Comparison of ENCODE assay signal across 8 mouse cellular contexts in the genomic region with DNA sequence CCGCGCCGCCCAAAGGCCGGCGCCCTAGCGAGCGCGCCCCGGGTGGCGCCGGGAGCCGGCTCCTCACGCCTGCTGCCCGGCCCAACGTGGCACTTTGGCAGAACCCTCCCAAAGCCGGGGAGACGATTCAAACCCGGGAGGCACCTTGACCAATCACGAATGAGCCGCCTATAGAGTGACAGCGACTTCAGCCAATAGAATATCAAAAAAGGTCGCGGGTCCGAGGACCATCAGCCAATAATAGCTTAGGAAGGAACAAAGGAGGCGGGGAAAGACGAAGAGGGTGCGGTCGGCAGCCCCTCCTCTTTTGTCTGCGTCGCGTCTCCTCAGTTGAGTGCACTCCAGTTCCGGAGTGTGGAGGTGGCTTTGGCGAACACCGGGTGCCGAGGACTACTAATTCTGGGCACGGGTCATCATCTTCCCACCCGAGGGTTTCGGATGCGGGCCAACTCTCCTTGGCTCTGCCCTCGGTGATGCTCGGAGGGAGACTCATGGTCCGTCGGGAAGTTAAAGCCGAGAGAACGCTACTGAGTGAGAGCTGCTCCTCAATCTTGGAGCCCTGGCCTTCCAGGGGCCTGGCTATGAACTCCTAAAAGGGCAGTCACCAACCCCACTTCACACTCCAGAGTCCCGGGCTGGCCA. TPM values are rescaled to one million over a fixed set of nuclear protein-coding genes. Genes with fewer than 3 reads are reported as not detected.
A peak's percentile ranks its signal among the peaks of the same experiment; 100 is the strongest.
DNase-seq lines count a peak whose midpoint lies in the region; ATAC-seq and TF ChIP-seq lines count a peak whose summit lies in the region.

A gene (minus strand): TSS at position 113 of the 642 bp plus-strand sequence.
A gene (plus strand): TSS at position 310 of the 642 bp plus-strand sequence.

- no peak for TF ChIP-seq CTCF in E14TG2a.4 (conservative IDR thresholded peaks at IDR 0.05; ENCODE audit: low read length)
- TF ChIP-seq CTCF in heart, postnatal 0 days (IDR thresholded peaks at IDR 0.05; ENCODE audit: low read depth), result no peak
- no peak for TF ChIP-seq CTCF in testis, adult 2 months (IDR thresholded peaks at IDR 0.05; ENCODE audit: control insufficient read depth, insufficient read depth, insufficient replicate concordance, low read depth, low read length)

- H3K27ac ChIP-seq in forebrain, embryonic 12.5 days, result peak within 1 kb of the TSS; percentile 76
- peak within 1 kb of the TSS; percentile 83 for H3K27ac ChIP-seq in heart, postnatal 0 days (ENCODE audit: low read depth)
- H3K27ac ChIP-seq in liver, embryonic 16.5 days (ENCODE audit: low read length), result peak within 1 kb of the TSS; percentile 95
- peak within 1 kb of the TSS; percentile 80 for H3K27ac ChIP-seq in neural tube, embryonic 13.5 days (replicated peaks)
- peak within 1 kb of the TSS; percentile 98 for H3K27ac ChIP-seq in testis, adult 2 months (ENCODE audit: control insufficient read depth, insufficient read depth, low read depth, low read length)

- peak; percentile 97 for ATAC-seq in forebrain, embryonic 12.5 days (ENCODE audit: low FRiP score)
- ATAC-seq in heart, postnatal 0 days (ENCODE audit: insufficient read depth, low read depth), result peak; percentile 97
- ATAC-seq in liver, embryonic 16.5 days (ENCODE audit: low read depth), result peak; percentile 87
- ATAC-seq in neural tube, embryonic 13.5 days (ENCODE audit: low read depth), result peak; percentile 96

- DNase-seq in c-Kit-positive CD71-positive TER-119-positive erythroid progenitor cells, embryonic 14.5 days (ENCODE audit: low spot score), result peak; percentile 100
- DNase-seq in heart, postnatal 0 days (ENCODE audit: low spot score), result peak; percentile 93
- DNase-seq in kidney, postnatal 4 days, result peak; percentile 89 to 93

- H3K9ac ChIP-seq in forebrain, embryonic 12.5 days, result peak within 1 kb of the TSS; percentile 79
- peak within 1 kb of the TSS; percentile 73 for H3K9ac ChIP-seq in heart, postnatal 0 days (replicated peaks; ENCODE audit: low read depth, low read length)
- peak within 1 kb of the TSS; percentile 97 for H3K9ac ChIP-seq in liver, embryonic 16.5 days (ENCODE audit: low read depth, low read length)
- H3K9ac ChIP-seq in neural tube, embryonic 13.5 days, result peak within 1 kb of the TSS; percentile 89

- TF ChIP-seq POLR2A in testis, adult 2 months (IDR thresholded peaks at IDR 0.05; ENCODE audit: control insufficient read depth, low read depth, low read length), result peak; percentile 79

- peaks cover 23% of the 10 kb centered on the region for H3K27me3 ChIP-seq in E14TG2a.4 (ENCODE audit: insufficient read depth, low read length)
- H3K27me3 ChIP-seq in forebrain, embryonic 12.5 days, result peaks cover 3% of the 10 kb centered on the region; the same call in 1 of the 2 replicates
- H3K27me3 ChIP-seq in heart, postnatal 0 days (ENCODE audit: control insufficient read depth, insufficient read depth, low read length), result no peaks in the 10 kb centered on the region
- H3K27me3 ChIP-seq in liver, embryonic 16.5 days (ENCODE audit: control insufficient read depth, insufficient read depth, low read depth, low read length), result peaks cover 2% of the 10 kb centered on the region; the same call in 1 of the 2 replicates
- H3K27me3 ChIP-seq in neural tube, embryonic 13.5 days, result no peaks in the 10 kb centered on the region
- H3K27me3 ChIP-seq in testis, adult 2 months (ENCODE audit: control insufficient read depth, insufficient read depth, low read length), result no peaks in the 10 kb centered on the region

- H3K9me3 ChIP-seq in E14TG2a.4 (ENCODE audit: low read length), result no peaks in the 10 kb centered on the region
- no peaks in the 10 kb centered on the region for H3K9me3 ChIP-seq in forebrain, embryonic 12.5 days
- no peaks in the 10 kb centered on the region for H3K9me3 ChIP-seq in heart, postnatal 0 days (replicated peaks; ENCODE audit: control insufficient read depth, low read length)
- no peaks in the 10 kb centered on the region for H3K9me3 ChIP-seq in liver, embryonic 16.5 days (replicated peaks; ENCODE audit: control insufficient read depth, low read length)
- no peaks in the 10 kb centered on the region for H3K9me3 ChIP-seq in neural tube, embryonic 13.5 days

- WGBS in forebrain, embryonic 12.5 days, result under 1% methylated on average over 44 of the region's 46 CpGs
- under 1% methylated on average over 43 of the region's 46 CpGs for WGBS in heart, postnatal 0 days
- WGBS in liver, embryonic 16.5 days (ENCODE audit: insufficient replicate concordance), result under 1% methylated on average over 46 of the region's 46 CpGs
- under 1% methylated on average over 46 of the region's 46 CpGs for WGBS in neural tube, embryonic 13.5 days

- H3K4me2 ChIP-seq in forebrain, embryonic 12.5 days, result peak within 1 kb of the TSS; percentile 73
- H3K4me2 ChIP-seq in heart, postnatal 0 days (ENCODE audit: low read depth, low read length), result peak within 1 kb of the TSS; percentile 90
- H3K4me2 ChIP-seq in liver, embryonic 16.5 days (ENCODE audit: low read depth, low read length), result peak within 1 kb of the TSS; percentile 85
- H3K4me2 ChIP-seq in neural tube, embryonic 13.5 days, result peak within 1 kb of the TSS; percentile 88

- H3K36me3 ChIP-seq in E14TG2a.4 (ENCODE audit: insufficient read depth, low read length), result peaks cover 8% of the 10 kb centered on the region; the same call in 1 of the 2 replicates
- H3K36me3 ChIP-seq in forebrain, embryonic 12.5 days (replicated peaks), result no peaks in the 10 kb centered on the region
- no peaks in the 10 kb centered on the region for H3K36me3 ChIP-seq in heart, postnatal 0 days (replicated peaks; ENCODE audit: control insufficient read depth, insufficient read depth, low read length)
- H3K36me3 ChIP-seq in liver, embryonic 16.5 days (ENCODE audit: control insufficient read depth, insufficient read depth), result no peaks in the 10 kb centered on the region
- H3K36me3 ChIP-seq in neural tube, embryonic 13.5 days, result no peaks in the 10 kb centered on the region
- H3K36me3 ChIP-seq in testis, adult 2 months (ENCODE audit: control insufficient read depth, insufficient read depth, low read length), result no peaks in the 10 kb centered on the region

- H3K4me3 ChIP-seq in E14TG2a.4 (replicated peaks; ENCODE audit: low read length), result peak within 1 kb of the TSS; percentile 94
- H3K4me3 ChIP-seq in forebrain, embryonic 12.5 days (replicated peaks), result peak within 1 kb of the TSS; percentile 81
- peak within 1 kb of the TSS; percentile 97 for H3K4me3 ChIP-seq in heart, postnatal 0 days (ENCODE audit: low read depth, low read length)
- H3K4me3 ChIP-seq in liver, embryonic 16.5 days (ENCODE audit: low read depth, low read length), result peak within 1 kb of the TSS; percentile 88
- H3K4me3 ChIP-seq in neural tube, embryonic 13.5 days, result peak within 1 kb of the TSS; percentile 89
- peak within 1 kb of the TSS; percentile 99 for H3K4me3 ChIP-seq in testis, adult 2 months (ENCODE audit: control insufficient read depth, low read depth, low read length)

- peaks cover 31% of the 10 kb centered on the region for H3K4me1 ChIP-seq in E14TG2a.4 (replicated peaks; ENCODE audit: low read depth, low read length)
- peaks cover 27% of the 10 kb centered on the region for H3K4me1 ChIP-seq in forebrain, embryonic 12.5 days
- no peaks in the 10 kb centered on the region for H3K4me1 ChIP-seq in heart, postnatal 0 days (ENCODE audit: control insufficient read depth, insufficient read depth)
- peaks cover 21% of the 10 kb centered on the region for H3K4me1 ChIP-seq in liver, embryonic 16.5 days (ENCODE audit: control insufficient read depth, low read depth, low read length)
- H3K4me1 ChIP-seq in neural tube, embryonic 13.5 days (replicated peaks), result peaks cover 46% of the 10 kb centered on the region
- H3K4me1 ChIP-seq in testis, adult 2 months (ENCODE audit: control insufficient read depth, insufficient read depth, low read length), result no peaks in the 10 kb centered on the region

- peak; percentile 81 for TF ChIP-seq EP300 in heart, postnatal 0 days (IDR thresholded peaks at IDR 0.05; ENCODE audit: low read depth)

RNA-seq across cellular contexts. Expression of the first gene that starts in this region (rescaled TPM):
- polyA plus RNA-seq in forebrain, embryonic 12.5 days (2016; fragmentation: Nextera tagmentation; extraction: Ambion mirVana), result 14.5 and 14.9 TPM in 2 replicates
- total RNA-seq in heart, postnatal 0 days (2014; rRNA removed; ENCODE audit: low replicate concordance), result 18.5 and 41.5 TPM in 2 replicates
- 3.5 and 4.5 TPM in 2 replicates for polyA plus RNA-seq in heart, postnatal 0 days (2015; fragmentation: Nextera tagmentation; extraction: Ambion mirVana)
- 47.9 and 51.5 TPM in 2 replicates for polyA plus RNA-seq in liver, embryonic 16.5 days (2015; fragmentation: Nextera tagmentation; extraction: Ambion mirVana)
- 15.2 and 16.0 TPM in 2 replicates for polyA plus RNA-seq in neural tube, embryonic 13.5 days (2015; fragmentation: Nextera tagmentation; extraction: Ambion mirVana)
- polyA plus RNA-seq in testis, adult 2 months (2012; rRNA removed), result 31.9 and 32.2 TPM in 2 replicates

RNA-seq across cellular contexts. Expression of the second gene that starts in this region (rescaled TPM):
- polyA plus RNA-seq in forebrain, embryonic 12.5 days (2016; fragmentation: Nextera tagmentation; extraction: Ambion mirVana), result 0.15 and 0.20 TPM in 2 replicates
- not detected in 2 replicates for total RNA-seq in heart, postnatal 0 days (2014; rRNA removed; ENCODE audit: low replicate concordance)
- polyA plus RNA-seq in heart, postnatal 0 days (2015; fragmentation: Nextera tagmentation; extraction: Ambion mirVana), result 0.15 and 0.33 TPM in 2 replicates
- polyA plus RNA-seq in liver, embryonic 16.5 days (2015; fragmentation: Nextera tagmentation; extraction: Ambion mirVana), result not detected in 2 replicates
- 0.45 TPM in 1 of 2 replicates, not detected in the other for polyA plus RNA-seq in neural tube, embryonic 13.5 days (2015; fragmentation: Nextera tagmentation; extraction: Ambion mirVana)
- 111 and 130 TPM in 2 replicates for polyA plus RNA-seq in testis, adult 2 months (2012; rRNA removed)

Comparison
In these comparisons a context has a peak if more than half of its experiments do, and no peak if none do; other contexts are left out.
1. Peak in every context shown above with its lines: DNase-seq, ATAC-seq, H3K4me3 ChIP-seq and H3K27ac ChIP-seq.
2. RNA of the second gene that starts in this region (polyA plus RNA-seq): 111 to 130 TPM in testis, adult 2 months; 0.45 TPM in neural tube, embryonic 13.5 days, 0.15 to 0.33 TPM in heart, postnatal 0 days, 0.15 to 0.20 TPM in forebrain, embryonic 12.5 days and not detected in liver, embryonic 16.5 days; every median in the first group is over 10 times any median in the second.